Mouse (Mus musculus): ENCODE results near the gene Nfatc2. TPM values are rescaled to one million over a fixed set of nuclear protein-coding genes. Genes with fewer than 3 reads are reported as not detected.

Gene Nfatc2
- polyA plus RNA-seq, 1 experiment: 1.0 TPM

DNA sequence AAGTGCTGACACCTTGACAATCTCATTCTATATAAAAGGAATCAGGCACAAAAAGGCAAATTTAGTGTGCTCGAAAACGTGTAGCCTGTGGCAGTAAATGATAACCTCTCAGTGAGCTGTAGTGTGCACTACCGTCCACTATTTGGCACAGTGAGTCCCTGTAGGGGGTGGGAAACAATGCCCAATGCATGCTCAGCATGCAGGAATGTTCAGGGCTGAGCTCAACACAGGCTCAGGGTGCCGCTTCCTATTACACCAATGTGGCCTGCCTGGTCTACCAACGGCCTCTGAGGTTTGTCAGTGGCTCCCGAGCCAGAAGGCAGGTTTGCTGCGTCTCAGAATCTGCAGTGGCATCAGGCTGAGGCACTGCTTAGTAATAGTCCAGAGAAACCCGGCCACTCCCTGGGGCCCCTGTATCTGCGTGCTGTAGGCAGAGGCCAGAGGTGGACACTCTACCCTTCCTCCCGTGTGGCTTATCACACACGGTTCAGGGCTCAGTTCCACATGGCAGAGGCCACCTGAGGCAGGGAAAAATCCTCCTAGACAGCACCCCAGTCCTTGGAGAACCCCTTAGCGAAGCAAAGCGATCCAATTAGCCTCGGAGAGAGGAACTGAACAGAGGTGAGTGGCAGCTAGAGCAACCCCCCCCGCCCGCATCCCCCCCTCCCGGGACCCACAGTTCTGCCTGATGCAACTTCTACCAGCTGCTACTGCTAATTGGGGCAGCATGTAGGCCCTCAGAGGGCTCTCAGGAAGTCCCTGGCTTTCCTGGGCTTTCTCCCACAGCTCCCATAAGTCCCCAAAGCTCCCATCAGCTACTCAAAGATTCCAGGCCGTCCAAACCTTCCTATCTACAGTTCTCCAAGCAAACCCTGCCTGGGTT is 74.7 kb downstream of the Nfatc2 start:
- Histone ChIP-seq H3K4me1 (peaks cover 71% of the 10 kb centered on the region), H3K36me3 (replicated peaks; ENCODE audit: low read length) (peaks cover 55% of the 10 kb centered on the region), H3K4me3 (replicated peaks) (no peak overlapping the region), H3K9me3 (peaks cover 7% of the 10 kb centered on the region; the same call in 1 of the 2 replicates), H3K27me3 (replicated peaks) (peaks cover 17% of the 10 kb centered on the region)
- TF ChIP-seq GATA1 (IDR thresholded peaks at IDR 0.05; ENCODE audit: borderline replicate concordance, low read length): no peak
- no peak for TF ChIP-seq FLI1 (IDR thresholded peaks at IDR 0.05; ENCODE audit: low read length)

GRCm38 (mm10) chr2:168525391-168526154 is 75.9 kb downstream of the Nfatc2 start:
- Histone ChIP-seq H3K9me3 (peaks cover 7% of the 10 kb centered on the region; the same call in 1 of the 2 replicates), H3K27me3 (replicated peaks) (peaks cover 11% of the 10 kb centered on the region), H3K36me3 (replicated peaks; ENCODE audit: low read length) (peaks cover 61% of the 10 kb centered on the region), H3K4me3 (replicated peaks) (peak overlapping the region; percentile 86), H3K4me1 (peaks cover 76% of the 10 kb centered on the region)
- no peak for TF ChIP-seq FLI1 (IDR thresholded peaks at IDR 0.05; ENCODE audit: low read length)
- TF ChIP-seq GATA1 (IDR thresholded peaks at IDR 0.05; ENCODE audit: borderline replicate concordance, low read length): no peak

- peaks cover 12% of the 10 kb centered on the region for H3K9me3 ChIP-seq
- H3K4me1 ChIP-seq: peaks cover 73% of the 10 kb centered on the region
- no peak for TF ChIP-seq GATA1 (IDR thresholded peaks at IDR 0.05; ENCODE audit: borderline replicate concordance, low read length)
- no peak for TF ChIP-seq FLI1 (IDR thresholded peaks at IDR 0.05; ENCODE audit: low read length)
- H3K4me3 ChIP-seq (replicated peaks): peak overlapping the region; percentile 86
- peaks cover 61% of the 10 kb centered on the region for H3K36me3 ChIP-seq (replicated peaks; ENCODE audit: low read length)
- peaks cover 10% of the 10 kb centered on the region for H3K27me3 ChIP-seq (replicated peaks)
Measured at GRCm38 (mm10) chr2:168524905-168525381, 76.5 kb downstream of the Nfatc2 start.

GRCm38 (mm10) chr2:168522247-168522646 is 79.2 kb downstream of the Nfatc2 start:
- Histone ChIP-seq H3K36me3 (replicated peaks; ENCODE audit: low read length) (peaks cover 68% of the 10 kb centered on the region), H3K4me1 (peaks cover 86% of the 10 kb centered on the region), H3K27me3 (replicated peaks) (no peaks in the 10 kb centered on the region), H3K4me3 (replicated peaks) (no peak overlapping the region), H3K9me3 (peaks cover 14% of the 10 kb centered on the region)
- no peak for TF ChIP-seq FLI1 (IDR thresholded peaks at IDR 0.05; ENCODE audit: low read length)
- no peak for TF ChIP-seq GATA1 (IDR thresholded peaks at IDR 0.05; ENCODE audit: borderline replicate concordance, low read length)

DNA sequence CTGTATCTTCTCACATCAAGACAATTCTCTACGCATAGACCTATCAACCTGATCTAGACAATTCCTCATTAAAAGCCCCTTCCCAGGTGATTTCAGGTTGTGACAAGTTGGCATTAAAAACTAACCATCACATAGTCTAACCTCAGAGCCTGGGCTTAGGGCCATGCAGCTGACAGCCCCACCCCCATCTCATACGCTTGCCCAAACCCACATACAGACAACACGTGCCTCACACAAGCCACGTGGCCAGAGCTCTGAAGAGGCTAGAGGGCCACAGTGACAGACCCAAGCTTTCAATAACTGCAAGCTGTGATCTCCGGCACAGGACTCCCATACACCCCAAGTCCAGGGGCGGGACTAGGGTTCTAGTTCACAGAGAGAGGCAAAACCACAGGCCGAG is 80.7 kb downstream of the Nfatc2 start:
- peaks cover 86% of the 10 kb centered on the region for H3K4me1 ChIP-seq
- no peak overlapping the region for H3K4me3 ChIP-seq (replicated peaks)
- no peaks in the 10 kb centered on the region for H3K27me3 ChIP-seq (replicated peaks)
- no peak for TF ChIP-seq FLI1 (IDR thresholded peaks at IDR 0.05; ENCODE audit: low read length)
- no peak for TF ChIP-seq GATA1 (IDR thresholded peaks at IDR 0.05; ENCODE audit: borderline replicate concordance, low read length)
- peaks cover 7% of the 10 kb centered on the region for H3K9me3 ChIP-seq
- peaks cover 58% of the 10 kb centered on the region for H3K36me3 ChIP-seq (replicated peaks; ENCODE audit: low read length)

DNA sequence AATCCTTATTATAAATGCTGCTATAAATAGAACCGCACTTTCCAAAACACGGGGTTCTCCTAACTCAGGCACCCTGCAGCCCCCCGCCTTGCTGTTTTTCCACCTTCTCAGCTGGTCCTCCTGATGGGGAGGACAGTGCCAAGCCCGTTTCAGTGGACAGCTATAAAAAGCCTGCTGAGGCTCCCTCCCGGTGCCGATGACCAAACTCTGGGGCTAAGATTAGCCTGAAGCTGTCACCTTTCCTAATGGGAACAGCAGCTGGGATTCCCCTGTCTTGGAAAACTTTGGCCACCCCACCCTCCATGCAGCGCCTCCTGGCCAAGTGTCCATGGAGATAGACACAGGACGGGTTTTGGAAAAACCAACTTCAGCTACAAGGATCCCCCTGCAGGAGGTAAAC is 81.9 kb downstream of the Nfatc2 start:
- TF ChIP-seq GATA1 (IDR thresholded peaks at IDR 0.05; ENCODE audit: borderline replicate concordance, low read length) (no peak), FLI1 (IDR thresholded peaks at IDR 0.05; ENCODE audit: low read length) (no peak)
- peaks cover 56% of the 10 kb centered on the region for H3K36me3 ChIP-seq (replicated peaks; ENCODE audit: low read length)
- H3K27me3 ChIP-seq (replicated peaks): no peaks in the 10 kb centered on the region
- H3K9me3 ChIP-seq: peaks cover 7% of the 10 kb centered on the region
- H3K4me3 ChIP-seq (replicated peaks): no peak overlapping the region
- H3K4me1 ChIP-seq: peaks cover 85% of the 10 kb centered on the region

DNA sequence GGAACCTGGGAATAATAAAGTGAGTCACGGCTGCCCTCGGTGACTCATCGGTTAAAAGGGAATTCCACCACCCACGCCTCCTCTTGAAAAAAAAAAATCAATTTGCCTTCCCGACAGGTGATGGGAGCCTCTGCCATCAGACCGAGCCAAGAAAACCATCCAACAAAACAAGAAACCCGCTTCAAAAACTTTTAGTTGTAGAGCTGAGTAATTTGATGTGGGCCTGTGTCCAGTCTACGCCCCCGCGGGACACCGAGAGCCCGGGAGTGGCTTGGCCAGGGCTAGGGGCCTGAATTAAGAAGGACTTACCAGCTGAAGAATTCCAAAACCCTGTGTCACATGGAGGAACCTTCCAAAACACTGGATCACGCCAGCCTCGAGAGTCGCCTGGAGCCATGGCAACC is 83.2 kb downstream of the Nfatc2 start:
- Histone ChIP-seq H3K9me3 (peaks cover 7% of the 10 kb centered on the region), H3K4me1 (peaks cover 87% of the 10 kb centered on the region), H3K27me3 (replicated peaks) (no peaks in the 10 kb centered on the region), H3K4me3 (replicated peaks) (no peak overlapping the region), H3K36me3 (replicated peaks; ENCODE audit: low read length) (peaks cover 66% of the 10 kb centered on the region)
- TF ChIP-seq FLI1 (IDR thresholded peaks at IDR 0.05; ENCODE audit: low read length) (no peak), GATA1 (IDR thresholded peaks at IDR 0.05; ENCODE audit: borderline replicate concordance, low read length) (no peak)

DNA sequence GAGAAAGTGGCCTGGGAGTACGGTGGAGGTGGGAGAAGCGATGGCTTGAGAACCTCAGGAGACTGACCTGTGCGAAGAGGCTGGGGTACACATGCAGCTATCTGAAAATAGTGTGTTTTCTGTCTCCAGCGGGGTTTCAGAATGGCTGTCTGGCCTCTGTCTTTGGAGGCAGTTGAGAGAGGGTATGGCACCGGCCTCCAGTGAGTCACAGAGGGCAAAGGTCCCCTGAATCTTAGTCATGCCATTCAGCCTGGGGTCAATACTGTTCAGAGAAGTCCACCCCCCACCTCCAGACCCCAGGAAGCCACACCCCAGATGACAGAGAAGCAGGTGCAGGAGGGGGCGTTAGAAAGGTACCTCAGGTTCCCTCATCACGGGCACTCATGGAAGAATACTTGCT is 83.7 kb downstream of the Nfatc2 start:
- Histone ChIP-seq H3K36me3 (replicated peaks; ENCODE audit: low read length) (peaks cover 65% of the 10 kb centered on the region), H3K4me1 (peaks cover 82% of the 10 kb centered on the region), H3K9me3 (peaks cover 7% of the 10 kb centered on the region), H3K27me3 (replicated peaks) (no peaks in the 10 kb centered on the region), H3K4me3 (replicated peaks) (no peak overlapping the region)
- TF ChIP-seq GATA1 (IDR thresholded peaks at IDR 0.05; ENCODE audit: borderline replicate concordance, low read length): no peak
- no peak for TF ChIP-seq FLI1 (IDR thresholded peaks at IDR 0.05; ENCODE audit: low read length)

DNA sequence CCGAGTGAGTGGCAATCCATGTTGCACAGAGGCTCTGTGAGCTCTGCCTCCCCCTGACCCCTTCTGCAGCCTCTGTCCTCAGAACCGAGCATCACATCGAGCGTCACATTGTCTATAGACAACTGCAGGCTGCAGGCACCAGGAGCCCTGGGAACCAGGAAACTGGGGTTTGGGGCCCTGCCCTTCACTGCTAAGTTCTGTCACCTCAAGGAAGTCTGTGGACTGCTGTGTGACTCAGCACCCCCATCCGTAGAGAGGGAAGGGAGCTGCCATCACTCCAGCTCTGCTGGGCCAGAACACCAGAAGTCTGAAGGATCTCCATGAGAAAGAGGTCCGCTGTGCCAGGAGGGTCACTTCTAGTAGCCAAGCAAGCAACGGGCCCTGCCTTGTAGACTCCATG is 84.7 kb downstream of the Nfatc2 start:
- H3K4me3 ChIP-seq (replicated peaks): peak overlapping the region; percentile 76
- TF ChIP-seq GATA1 (IDR thresholded peaks at IDR 0.05; ENCODE audit: borderline replicate concordance, low read length) (no peak), FLI1 (IDR thresholded peaks at IDR 0.05; ENCODE audit: low read length) (no peak)
- peaks cover 77% of the 10 kb centered on the region for H3K4me1 ChIP-seq
- peaks cover 66% of the 10 kb centered on the region for H3K36me3 ChIP-seq (replicated peaks; ENCODE audit: low read length)
- H3K27me3 ChIP-seq (replicated peaks): no peaks in the 10 kb centered on the region
- H3K9me3 ChIP-seq: peaks cover 13% of the 10 kb centered on the region

Measured in megakaryocyte, embryonic 14.5 days (primary cell).